Comparison of ENCODE assay signal across 9 mouse cellular contexts in genomic region chr14:60378566-60379322, GRCm38 (mm10). TPM values are rescaled to one million over a fixed set of nuclear protein-coding genes. Genes with fewer than 3 reads are reported as not detected.
DNase-seq lines count a peak whose midpoint lies in the region; ATAC-seq lines count a peak whose summit lies in the region.
"Had no signal": no experiment of that assay in that cellular context is flagged by ENCODE, and none has a peak within 500 bp of the region (broad histone marks: within the 10 kb centered on the region; RNA-seq: fewer than 3 reads in every experiment).

No protein-coding gene starts in this region.

- peak; percentile 46 for DNase-seq in kidney, adult 18-20 months
- DNase-seq in kidney, adult 11 months = no peak
- no peak for DNase-seq in intestine, embryonic 14.5 days (ENCODE audit: low spot score)
- DNase-seq in limb, embryonic 11.5 days (ENCODE audit: low spot score) = peak; percentile 67
- peak; percentile 43 for DNase-seq in urinary bladder, postnatal 25 days (ENCODE audit: low spot score)

- H3K36me3 ChIP-seq in forebrain, embryonic 13.5 days (ENCODE audit: poor library complexity, severe bottlenecking) = peaks cover 7% of the 10 kb centered on the region; the same call in 1 of the 2 replicates
- H3K36me3 ChIP-seq in intestine, embryonic 14.5 days (ENCODE audit: control insufficient read depth, insufficient read depth, low read length) = no peaks in the 10 kb centered on the region
- H3K36me3 ChIP-seq in limb, embryonic 11.5 days (ENCODE audit: control insufficient read depth, insufficient read depth, low read length) = no peaks in the 10 kb centered on the region
- H3K36me3 ChIP-seq in midbrain, embryonic 15.5 days (replicated peaks) = no peaks in the 10 kb centered on the region

- peak overlapping the region; percentile 77 for H3K4me2 ChIP-seq in forebrain, embryonic 13.5 days
- peak overlapping the region; percentile 93 for H3K4me2 ChIP-seq in intestine, embryonic 14.5 days (ENCODE audit: low read length)
- peak overlapping the region; percentile 74 for H3K4me2 ChIP-seq in limb, embryonic 11.5 days (ENCODE audit: low read depth, severe bottlenecking)
- peak overlapping the region; percentile 89 for H3K4me2 ChIP-seq in midbrain, embryonic 15.5 days

- peak; percentile 36 for ATAC-seq in cerebellum, adult (ENCODE audit: insufficient number of reproducible peaks, low FRiP score, low TSS enrichment)
- ATAC-seq in forebrain, embryonic 13.5 days = peak; percentile 68
- ATAC-seq in intestine, embryonic 14.5 days (replicated peaks; ENCODE audit: low FRiP score, low TSS enrichment, low read depth) = peak; percentile 68
- peak; percentile 36; the same call in 1 of the 2 replicates for ATAC-seq in limb, embryonic 11.5 days (ENCODE audit: insufficient number of reproducible peaks, low FRiP score, low TSS enrichment, low read depth)
- peak; percentile 69 for ATAC-seq in midbrain, embryonic 15.5 days (replicated peaks)

- H3K27me3 ChIP-seq in forebrain, embryonic 13.5 days = 0 out of 2 replicates have a peak, but pooled peaks cover 2% of the 10 kb centered on the region
- H3K27me3 ChIP-seq in intestine, embryonic 14.5 days (replicated peaks; ENCODE audit: control insufficient read depth, insufficient read depth, low read length) = peaks cover 26% of the 10 kb centered on the region
- peaks cover 11% of the 10 kb centered on the region for H3K27me3 ChIP-seq in limb, embryonic 11.5 days (ENCODE audit: control insufficient read depth, insufficient read depth, low read length)
- H3K27me3 ChIP-seq in midbrain, embryonic 15.5 days (replicated peaks) = no peaks in the 10 kb centered on the region
- H3K27me3 ChIP-seq: CH12.LX had no signal

- H3K4me3 ChIP-seq in forebrain, embryonic 13.5 days = peak overlapping the region; percentile 87
- H3K4me3 ChIP-seq in intestine, embryonic 14.5 days (ENCODE audit: low read depth, low read length) = peak overlapping the region; percentile 57
- H3K4me3 ChIP-seq in limb, embryonic 11.5 days (ENCODE audit: low read depth, low read length) = peak overlapping the region; percentile 38
- H3K4me3 ChIP-seq in midbrain, embryonic 15.5 days = peak overlapping the region; percentile 64

- H3K27ac ChIP-seq in forebrain, embryonic 13.5 days = peak overlapping the region; percentile 97
- H3K27ac ChIP-seq in intestine, embryonic 14.5 days (ENCODE audit: low read depth) = no peak overlapping the region
- no peak overlapping the region for H3K27ac ChIP-seq in limb, embryonic 11.5 days (replicated peaks; ENCODE audit: low read depth, low read length)
- H3K27ac ChIP-seq in midbrain, embryonic 15.5 days = peak overlapping the region; percentile 98

- no peaks in the 10 kb centered on the region for H3K9me3 ChIP-seq in forebrain, embryonic 13.5 days (replicated peaks)
- H3K9me3 ChIP-seq in intestine, embryonic 14.5 days (ENCODE audit: control insufficient read depth, low read length) = no peaks in the 10 kb centered on the region
- H3K9me3 ChIP-seq in limb, embryonic 11.5 days (ENCODE audit: control insufficient read depth, low read length) = no peaks in the 10 kb centered on the region
- H3K9me3 ChIP-seq in midbrain, embryonic 15.5 days = no peaks in the 10 kb centered on the region

- under 1% methylated on average over 62 of the region's 77 CpGs for WGBS in forebrain, embryonic 13.5 days
- under 1% methylated on average over 75 of the region's 77 CpGs for WGBS in intestine, embryonic 14.5 days
- WGBS in limb, embryonic 11.5 days = under 1% methylated on average over 67 of the region's 77 CpGs
- under 1% methylated on average over 76 of the region's 77 CpGs for WGBS in midbrain, embryonic 15.5 days

- peaks cover 54% of the 10 kb centered on the region for H3K4me1 ChIP-seq in forebrain, embryonic 13.5 days
- H3K4me1 ChIP-seq in intestine, embryonic 14.5 days (replicated peaks; ENCODE audit: control insufficient read depth, insufficient read depth, low read length) = 0 out of 2 replicates have a peak, but pooled peaks cover 3% of the 10 kb centered on the region
- peaks cover 6% of the 10 kb centered on the region for H3K4me1 ChIP-seq in limb, embryonic 11.5 days (ENCODE audit: control insufficient read depth, insufficient read depth, low read length)
- H3K4me1 ChIP-seq in midbrain, embryonic 15.5 days = peaks cover 45% of the 10 kb centered on the region

- H3K9ac ChIP-seq in forebrain, embryonic 13.5 days = peak overlapping the region; percentile 96
- H3K9ac ChIP-seq in intestine, embryonic 14.5 days (ENCODE audit: low read length) = peak overlapping the region; percentile 62
- peak overlapping the region; percentile 72 for H3K9ac ChIP-seq in limb, embryonic 11.5 days (ENCODE audit: low read length)
- H3K9ac ChIP-seq in midbrain, embryonic 15.5 days = peak overlapping the region; percentile 95

RNA-seq across cellular contexts. Expression of gene Amer2, which starts 5.7 kb away (rescaled TPM):
- polyA plus RNA-seq in forebrain, embryonic 13.5 days (2015; fragmentation: Nextera tagmentation; extraction: Ambion mirVana) = 24.4 and 31.0 TPM in 2 replicates
- 1.4 and 1.5 TPM in 2 replicates for polyA plus RNA-seq in intestine, embryonic 14.5 days (2014; fragmentation: Nextera tagmentation; extraction: Ambion mirVana)
- polyA plus RNA-seq in limb, embryonic 11.5 days (2014; fragmentation: Nextera tagmentation; extraction: Ambion mirVana) = 3.3 and 3.7 TPM in 2 replicates
- 31.3 and 35.0 TPM in 2 replicates for polyA plus RNA-seq in midbrain, embryonic 15.5 days (2015; fragmentation: Nextera tagmentation; extraction: Ambion mirVana)

Comparison
In these comparisons a context has a peak if more than half of its experiments do, and no peak if none do; other contexts are left out.
1. DNase-seq: peak in kidney, adult 18-20 months (single experiment), limb, embryonic 11.5 days (single experiment) and urinary bladder, postnatal 25 days (single experiment); none in kidney, adult 11 months (single experiment) and intestine, embryonic 14.5 days (single experiment).
2. H3K27ac ChIP-seq: peak in forebrain, embryonic 13.5 days (single experiment) and midbrain, embryonic 15.5 days (single experiment); none in intestine, embryonic 14.5 days (single experiment) and limb, embryonic 11.5 days (single experiment).
3. Peak in every context shown above with its lines, with median percentiles within 50 percentile points of each other: ATAC-seq, H3K4me2 ChIP-seq, H3K4me3 ChIP-seq and H3K9ac ChIP-seq.